Mouse (Mus musculus) cerebellum, adult 9-10 months (tissue): ENCODE results near the gene Fuz.

Source experiments
- DNase-seq: peaks from one replicate; pipeline ENCODE4 v3.0.0; 2022

The Fuz gene

GRCm38 (mm10) chr7:44895593-44896434 lies at the start of gene Fuz:
Gene Fuz, plus strand, starts transcription at chr7:44896079.
- peak; percentile 95 for DNase-seq

GRCm38 (mm10) chr7:44846804-44847203 lies 49.1 kb upstream of the Fuz start:
- peak; percentile 68 for DNase-seq

- peak; percentile 74 for DNase-seq
Measured at GRCm38 (mm10) chr7:44847772-44848171, 48.1 kb upstream of the Fuz start.

GRCm38 (mm10) chr7:44848561-44849415 lies 47.1 kb upstream of the Fuz start, which contains the start of the genes Akt1s1 and Tbc1d17:
Gene Akt1s1, plus strand, starts transcription at chr7:44848991.
Gene Tbc1d17, minus strand, starts transcription at chr7:44849079.
- peak; percentile 100 for DNase-seq

GRCm38 (mm10) chr7:44849416-44850111 lies 46.3 kb upstream of the Fuz start:
- DNase-seq, result peak; percentile 97

- no peak for DNase-seq
Measured at GRCm38 (mm10) chr7:44850146-44850545, 45.7 kb upstream of the Fuz start.

- DNase-seq, result peak; percentile 65
Measured at GRCm38 (mm10) chr7:44850789-44851624, 44.9 kb upstream of the Fuz start.

- peak; percentile 61 for DNase-seq
Measured at GRCm38 (mm10) chr7:44851625-44852234, 44.1 kb upstream of the Fuz start.

- peak; percentile 54 for DNase-seq
Measured at GRCm38 (mm10) chr7:44852259-44853027, 43.4 kb upstream of the Fuz start.

- peak; percentile 65 for DNase-seq
Measured at GRCm38 (mm10) chr7:44853065-44853464, 42.8 kb upstream of the Fuz start.

- DNase-seq, result peak; percentile 70
Measured at GRCm38 (mm10) chr7:44853596-44854355, 42.1 kb upstream of the Fuz start.

- DNase-seq, result peak; percentile 82
Measured at GRCm38 (mm10) chr7:44854356-44855031, 41.4 kb upstream of the Fuz start.

GRCm38 (mm10) chr7:44855036-44855435 lies 40.8 kb upstream of the Fuz start:
- peak; percentile 82 for DNase-seq

GRCm38 (mm10) chr7:44856265-44856916 lies 39.5 kb upstream of the Fuz start:
- no peak for DNase-seq

GRCm38 (mm10) chr7:44857042-44857552 lies 38.8 kb upstream of the Fuz start, which contains the start of gene Pnkp:
Gene Pnkp, plus strand, starts transcription at chr7:44857139.
- peak; percentile 90 for DNase-seq

GRCm38 (mm10) chr7:44857905-44858304 lies 38.0 kb upstream of the Fuz start:
- peak; percentile 76 for DNase-seq

- no peak for DNase-seq
Measured at GRCm38 (mm10) chr7:44859896-44860295, 36.0 kb upstream of the Fuz start.
